Mouse (Mus musculus): Measurements from ENCODE around the gene Ifi213. TPM values are rescaled to one million over a fixed set of nuclear protein-coding genes. Genes with fewer than 3 reads are reported as not detected.
"Not testable (repeated sequence)": the region's sequence is repeated elsewhere in the genome, so short reads cannot be mapped to it uniquely, and the experiment has no call there.

Gene Ifi213
- total and polyA plus RNA-seq, 3 experiments = 40.1 to 70.8 (median 46.5) TPM

DNA sequence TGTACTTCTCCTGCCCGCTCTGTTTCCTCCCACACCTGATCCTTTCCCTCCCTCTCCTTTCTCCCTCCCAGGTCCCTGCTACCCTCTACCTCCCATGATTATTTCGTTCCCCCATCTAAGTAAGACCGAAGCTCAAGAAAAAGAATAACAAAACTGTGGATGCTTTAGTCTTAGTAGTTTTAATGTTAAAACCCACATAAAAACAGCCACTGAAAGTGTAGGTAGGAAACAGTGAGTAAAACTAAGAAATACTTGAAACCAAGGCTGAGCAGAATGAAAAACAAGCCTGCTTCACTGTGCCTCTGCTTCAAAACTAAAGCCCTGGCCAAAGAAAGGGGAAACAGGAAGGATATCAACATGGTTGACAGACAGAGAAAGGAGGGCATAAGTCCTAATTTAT lies 50.3 kb downstream of the Ifi213 start:
- H3K4me2 ChIP-seq (ENCODE audit: insufficient read depth, low read depth, poor library complexity, severe bottlenecking); H3K9me3 ChIP-seq (replicated peaks; ENCODE audit: low read length); H3K9ac ChIP-seq (ENCODE audit: insufficient read depth, low read depth); H3K4me3 ChIP-seq (replicated peaks in 1 of 3; ENCODE audit: low read depth in 2 of 3, low read length in 2 of 3, poor library complexity in 1 of 3); H3K36me3 ChIP-seq (replicated peaks in 1 of 2; ENCODE audit: control insufficient read depth in 1 of 2, insufficient read depth in 1 of 2, low read length in 1 of 2); in situ Hi-C loops (cut with MboI; ENCODE audit: low pct_ligation_motif_present, low pct_unique_long_range_greater_than_20kb, low sequenced_read_pairs); dilution Hi-C loops (cut with MboI; ENCODE audit: extremely low pct_ligation_motif_present, extremely low pct_unique_long_range_greater_than_20kb, low sequenced_read_pairs); H3K4me1 ChIP-seq (ENCODE audit: control insufficient read depth in 1 of 2, insufficient read depth in 2 of 2); H3K27me3 ChIP-seq (replicated peaks); H3K27ac ChIP-seq (ENCODE audit: insufficient read depth, low read depth); DNase-seq (ENCODE audit: extremely low read depth); H3K79me2 ChIP-seq (replicated peaks; ENCODE audit: control insufficient read depth, extremely low read depth, insufficient read depth, poor library complexity, severe bottlenecking): not testable (repeated sequence)
- TF ChIP-seq MAFK (IDR thresholded peaks at IDR 0.05; ENCODE audit: insufficient replicate concordance, low read length) (0 out of 2 replicates have a peak, but pooled peaks have one; percentile 14), IRF4 (IDR thresholded peaks at IDR 0.05; ENCODE audit: low read depth, low read length) (0 out of 2 replicates have a peak, but pooled peaks have one; percentile 36)

DNA sequence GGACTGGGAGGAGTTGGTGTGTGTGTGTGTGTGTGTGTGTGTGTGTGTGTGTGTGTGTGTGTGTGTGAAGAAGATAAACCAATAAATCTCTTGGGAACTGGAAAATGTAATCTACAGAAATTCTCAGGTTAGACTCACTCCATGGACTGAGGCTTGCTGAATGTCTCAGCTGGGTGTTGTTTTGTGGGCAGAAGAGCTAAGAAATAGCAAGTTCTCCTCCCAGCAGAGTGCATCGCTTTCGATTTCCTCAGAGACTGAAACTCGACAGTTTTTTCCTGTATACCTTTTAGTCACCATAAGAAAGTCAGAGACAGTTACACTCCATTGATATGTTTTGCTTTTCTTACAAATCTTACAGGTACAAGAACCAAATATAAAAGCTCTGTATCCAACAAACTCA lies 63.3 kb downstream of the Ifi213 start, which contains the start of gene Ifi214:
TSS of gene Ifi214 (minus strand) at position 167 of the 400 bp plus-strand sequence.
- H3K27ac ChIP-seq (ENCODE audit: insufficient read depth, low read depth); H3K9ac ChIP-seq (ENCODE audit: insufficient read depth, low read depth); in situ Hi-C loops (cut with MboI; ENCODE audit: low pct_ligation_motif_present, low pct_unique_long_range_greater_than_20kb, low sequenced_read_pairs); H3K27me3 ChIP-seq (replicated peaks); H3K79me2 ChIP-seq (replicated peaks; ENCODE audit: control insufficient read depth, extremely low read depth, insufficient read depth, poor library complexity, severe bottlenecking); dilution Hi-C loops (cut with MboI; ENCODE audit: extremely low pct_ligation_motif_present, extremely low pct_unique_long_range_greater_than_20kb, low sequenced_read_pairs); H3K36me3 ChIP-seq (replicated peaks in 1 of 2; ENCODE audit: control insufficient read depth in 1 of 2, insufficient read depth in 1 of 2, low read length in 1 of 2); H3K9me3 ChIP-seq (replicated peaks; ENCODE audit: low read length); H3K4me3 ChIP-seq (replicated peaks in 1 of 3; ENCODE audit: low read depth in 2 of 3, low read length in 2 of 3, poor library complexity in 1 of 3); H3K4me1 ChIP-seq (ENCODE audit: control insufficient read depth in 1 of 2, insufficient read depth in 2 of 2); DNase-seq (ENCODE audit: extremely low read depth): not testable (repeated sequence)
- H3K4me2 ChIP-seq (ENCODE audit: insufficient read depth, low read depth, poor library complexity, severe bottlenecking) = peak within 1 kb of the TSS; percentile 50; the same call in 1 of the 2 replicates

DNA sequence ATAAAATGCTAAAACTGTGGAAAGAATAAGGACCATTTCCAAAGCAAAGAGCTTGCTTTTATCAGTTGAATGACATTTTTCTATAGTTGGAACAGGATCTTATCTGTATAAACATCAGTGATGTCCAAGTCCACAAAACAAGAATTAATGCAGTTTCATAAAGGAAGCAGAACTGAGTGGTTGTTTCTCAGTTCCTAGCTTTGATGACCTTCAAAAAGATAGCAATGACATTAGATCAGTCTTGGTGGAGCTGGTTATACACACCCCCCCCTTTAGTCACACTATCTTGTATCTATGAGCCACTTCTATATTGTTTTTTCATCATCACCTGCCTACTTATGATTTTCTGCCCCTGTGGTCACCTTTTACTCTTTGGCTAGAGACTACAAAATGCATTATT lies 77.6 kb downstream of the Ifi213 start:
- no peak overlapping the region for H3K9ac ChIP-seq (ENCODE audit: insufficient read depth, low read depth)
- H3K79me2 ChIP-seq (replicated peaks; ENCODE audit: control insufficient read depth, extremely low read depth, insufficient read depth, poor library complexity, severe bottlenecking) = no peaks in the 10 kb centered on the region
- H3K27ac ChIP-seq (ENCODE audit: insufficient read depth, low read depth) = no peak overlapping the region
- dilution Hi-C loops (cut with MboI; ENCODE audit: extremely low pct_ligation_motif_present, extremely low pct_unique_long_range_greater_than_20kb, low sequenced_read_pairs) = no loop called here
- no peaks in the 10 kb centered on the region for H3K9me3 ChIP-seq (replicated peaks; ENCODE audit: low read length)
- DNase-seq (ENCODE audit: extremely low read depth) = no peak
- H3K4me1 ChIP-seq (ENCODE audit: control insufficient read depth in 1 of 2, insufficient read depth in 2 of 2) = peaks cover 0 to 12% of the 10 kb centered on the region in 2 experiments; a peak in 2 of 4 replicates
- no peaks in the 10 kb centered on the region for H3K27me3 ChIP-seq (replicated peaks)
- H3K4me3 ChIP-seq (replicated peaks in 1 of 3; ENCODE audit: low read depth in 2 of 3, low read length in 2 of 3, poor library complexity in 1 of 3) = no peak overlapping the region
- in situ Hi-C loops (cut with MboI; ENCODE audit: low pct_ligation_motif_present, low pct_unique_long_range_greater_than_20kb, low sequenced_read_pairs) = no loop called here
- no peak overlapping the region for H3K4me2 ChIP-seq (ENCODE audit: insufficient read depth, low read depth, poor library complexity, severe bottlenecking)
- no peak for TF ChIP-seq MYC (IDR thresholded peaks at IDR 0.05; ENCODE audit: low read depth, low read length)
- no peak for TF ChIP-seq MAX (IDR thresholded peaks at IDR 0.05; ENCODE audit: low read length)
- TF ChIP-seq BHLHE40 (IDR thresholded peaks at IDR 0.05; ENCODE audit: low read depth, low read length) = no peak
- TF ChIP-seq ETS1 (conservative IDR thresholded peaks at IDR 0.05; ENCODE audit: low read depth, low read length) = no peak
- no peak for TF ChIP-seq HCFC1 (IDR thresholded peaks at IDR 0.05; ENCODE audit: low read depth, low read length)
- no peak for TF ChIP-seq POLR2AphosphoS2 (IDR thresholded peaks at IDR 0.05; ENCODE audit: low read depth, low read length)
- no peak for TF ChIP-seq USF2 (conservative IDR thresholded peaks at IDR 0.05; ENCODE audit: low read depth, low read length)
- TF ChIP-seq NRF1 (IDR thresholded peaks at IDR 0.05; ENCODE audit: low read depth, low read length) = no peak
- no peak for TF ChIP-seq CHD2 (IDR thresholded peaks at IDR 0.05; ENCODE audit: low read length)
- no peak for TF ChIP-seq POLR2A (IDR thresholded peaks at IDR 0.05; ENCODE audit: low read depth, low read length)
- TF ChIP-seq UBTF (IDR thresholded peaks at IDR 0.05; ENCODE audit: low read depth, low read length) = no peak
- no peak for TF ChIP-seq SMC3 (IDR thresholded peaks at IDR 0.05; ENCODE audit: low read depth, low read length)
- TF ChIP-seq ELF1 (IDR thresholded peaks at IDR 0.05; ENCODE audit: low read depth, low read length) = no peak
- no peaks in the 10 kb centered on the region for H3K36me3 ChIP-seq (replicated peaks in 1 of 2; ENCODE audit: control insufficient read depth in 1 of 2, insufficient read depth in 1 of 2, low read length in 1 of 2)

Other genes with a start within 250 kb of the Ifi213 start
- gene Aim2, start 248.4 kb downstream of the Ifi213 start, total RNA-seq (2012; rRNA removed) = 59.7 and 59.8 TPM in 2 replicates
- 117 and 130 TPM in 2 replicates for gene Aim2, start 248.4 kb downstream of the Ifi213 start, total RNA-seq (2014; rRNA removed)
- 83.7 and 87.0 TPM in 2 replicates for gene Aim2, start 248.4 kb downstream of the Ifi213 start, polyA plus RNA-seq (2012; ENCODE audit: insufficient read length, low read depth)
- not detected in 2 replicates for gene Cadm3, start 231.6 kb downstream of the Ifi213 start, total RNA-seq (2012; rRNA removed)
- not detected in 2 replicates for gene Cadm3, start 231.6 kb downstream of the Ifi213 start, total RNA-seq (2014; rRNA removed)
- gene Cadm3, start 231.6 kb downstream of the Ifi213 start, polyA plus RNA-seq (2012; ENCODE audit: insufficient read length, low read depth) = not detected in 2 replicates
- gene Ifi206, start 108.2 kb downstream of the Ifi213 start, total RNA-seq (2012; rRNA removed) = not detected in 2 replicates
- gene Ifi206, start 108.2 kb downstream of the Ifi213 start, total RNA-seq (2014; rRNA removed) = 0.65 TPM in 1 of 2 replicates, not detected in the other
- gene Ifi206, start 108.2 kb downstream of the Ifi213 start, polyA plus RNA-seq (2012; ENCODE audit: insufficient read length, low read depth) = 0.33 and 0.56 TPM in 2 replicates
- not detected in 2 replicates for gene Ifi214, start 63.3 kb downstream of the Ifi213 start, total RNA-seq (2012; rRNA removed)
- gene Ifi214, start 63.3 kb downstream of the Ifi213 start, total RNA-seq (2014; rRNA removed) = 0.16 TPM in 1 of 2 replicates, not detected in the other
- 0.09 and 0.40 TPM in 2 replicates for gene Ifi214, start 63.3 kb downstream of the Ifi213 start, polyA plus RNA-seq (2012; ENCODE audit: insufficient read length, low read depth)
- gene Ifi209, start 31.6 kb upstream of the Ifi213 start, total RNA-seq (2012; rRNA removed) = 0.72 and 0.76 TPM in 2 replicates
- gene Ifi209, start 31.6 kb upstream of the Ifi213 start, total RNA-seq (2014; rRNA removed) = 3.2 and 4.3 TPM in 2 replicates
- gene Ifi209, start 31.6 kb upstream of the Ifi213 start, polyA plus RNA-seq (2012; ENCODE audit: insufficient read length, low read depth) = 4.9 and 6.2 TPM in 2 replicates
- gene Ifi208, start 74.4 kb upstream of the Ifi213 start, total RNA-seq (2012; rRNA removed) = 0.04 and 0.08 TPM in 2 replicates
- gene Ifi208, start 74.4 kb upstream of the Ifi213 start, total RNA-seq (2014; rRNA removed) = 0.13 and 0.14 TPM in 2 replicates
- gene Ifi208, start 74.4 kb upstream of the Ifi213 start, polyA plus RNA-seq (2012; ENCODE audit: insufficient read length, low read depth) = 0.25 and 0.31 TPM in 2 replicates
- 2.1 and 2.6 TPM in 2 replicates for gene Ifi207, start 142.5 kb upstream of the Ifi213 start, total RNA-seq (2012; rRNA removed)
- 2.9 and 3.4 TPM in 2 replicates for gene Ifi207, start 142.5 kb upstream of the Ifi213 start, total RNA-seq (2014; rRNA removed)
- gene Ifi207, start 142.5 kb upstream of the Ifi213 start, polyA plus RNA-seq (2012; ENCODE audit: insufficient read length, low read depth) = 10.0 and 11.9 TPM in 2 replicates
- gene Ifi204, start 167.7 kb upstream of the Ifi213 start, total RNA-seq (2012; rRNA removed) = 1.4 and 1.5 TPM in 2 replicates
- 0.94 and 1.6 TPM in 2 replicates for gene Ifi204, start 167.7 kb upstream of the Ifi213 start, total RNA-seq (2014; rRNA removed)
- 0.83 and 1.4 TPM in 2 replicates for gene Ifi204, start 167.7 kb upstream of the Ifi213 start, polyA plus RNA-seq (2012; ENCODE audit: insufficient read length, low read depth)

Measured in CH12.LX (cell line).